Mouse (Mus musculus): ENCODE measurements at regions not wholly inside any gene's neighbourhood (a gene's known extent, or its start where the extent isn't known, plus 50 kb on each side); places are given as distances from the start of the nearest gene placed in this dataset.
"Not testable (repeated sequence)": the region's sequence is repeated elsewhere in the genome, so short reads cannot be mapped to it uniquely, and the experiment has no call there.

DNA sequence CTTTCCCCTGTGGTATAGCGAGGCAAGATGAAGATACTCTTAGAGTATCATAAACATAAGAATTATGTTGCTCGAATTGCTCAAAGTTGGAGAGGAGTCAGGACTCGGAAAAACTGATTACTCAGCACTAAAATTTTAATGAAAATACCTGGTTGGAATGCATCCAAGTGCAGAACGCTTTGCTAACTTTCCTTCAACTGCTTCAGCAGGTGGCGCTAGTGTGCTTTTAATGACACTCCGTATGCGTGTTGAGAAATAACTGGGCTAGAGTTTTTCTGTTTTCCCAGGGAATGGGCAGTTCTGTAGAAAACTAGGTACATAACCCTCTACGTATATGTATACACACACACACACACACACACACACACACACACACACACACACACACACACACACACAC, 221.0 kb downstream of the Grxcr1 start:
- Histone ChIP-seq H3K9me3 (no peaks in the 10 kb centered on the region), H3K4me1 (replicated peaks) (no peaks in the 10 kb centered on the region), H3K27ac (replicated peaks) (no peak overlapping the region), H3K9ac (no peak overlapping the region), H3K4me3 (no peak overlapping the region), H3K36me3 (no peaks in the 10 kb centered on the region), H3K4me2 (peak overlapping the region; percentile 37), H3K27me3 (no peaks in the 10 kb centered on the region)
- 11% methylated on average over 8 of the region's 8 CpGs for WGBS
- ATAC-seq (ENCODE audit: low FRiP score, low read depth) = peak; percentile 61; the same call in 1 of the 2 replicates

DNA sequence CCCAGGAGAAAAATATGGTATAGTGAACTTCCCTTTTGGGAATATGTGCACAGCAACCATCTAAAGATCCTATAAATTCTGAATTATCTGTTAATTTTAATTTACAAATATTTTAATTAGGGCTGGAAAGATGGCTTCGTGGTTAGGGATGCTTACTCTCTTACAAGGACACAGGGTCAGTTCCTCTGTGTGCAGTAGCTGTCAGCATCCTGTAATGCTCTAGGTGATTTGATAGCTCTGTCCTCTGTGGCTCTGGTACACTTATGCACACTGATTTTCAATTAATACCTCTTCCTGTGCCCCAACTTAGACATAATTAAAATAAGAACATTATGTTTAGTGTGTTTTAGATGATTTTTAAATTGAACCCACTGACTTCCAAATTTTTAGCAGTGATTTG, 221.8 kb downstream of the Grxcr1 start:
- Histone ChIP-seq H3K36me3 (no peaks in the 10 kb centered on the region), H3K27me3 (no peaks in the 10 kb centered on the region), H3K9me3 (no peaks in the 10 kb centered on the region), H3K27ac (replicated peaks) (no peak overlapping the region), H3K4me3 (no peak overlapping the region), H3K4me1 (replicated peaks) (no peaks in the 10 kb centered on the region), H3K9ac (no peak overlapping the region), H3K4me2 (no peak overlapping the region)
- no peak for ATAC-seq (ENCODE audit: low FRiP score, low read depth)
- WGBS = 52% methylated on average over 1 of the region's 1 CpGs

DNA sequence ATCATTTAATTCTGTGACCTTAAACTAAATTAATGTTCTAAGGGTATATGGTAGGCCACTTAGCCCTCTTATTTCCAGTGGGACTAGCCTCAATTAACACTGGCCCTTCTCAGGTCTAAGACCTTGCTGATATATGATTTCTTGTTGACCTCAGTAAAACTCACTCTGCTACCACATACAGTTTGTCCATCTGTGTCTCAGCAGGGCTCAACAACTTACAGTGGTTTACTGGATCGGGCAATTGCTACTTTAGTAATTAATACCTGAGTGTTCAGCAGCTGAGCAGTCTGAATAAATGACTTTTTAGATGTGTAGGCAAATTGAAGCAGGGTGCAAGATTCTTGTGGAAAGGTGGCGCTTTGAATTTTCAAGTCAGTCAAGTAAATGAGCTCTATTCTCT, 222.5 kb downstream of the Grxcr1 start:
- WGBS = 74% methylated on average over 2 of the region's 2 CpGs
- Histone ChIP-seq H3K9me3 (no peaks in the 10 kb centered on the region), H3K27me3 (no peaks in the 10 kb centered on the region), H3K36me3 (no peaks in the 10 kb centered on the region), H3K27ac (replicated peaks) (no peak overlapping the region), H3K4me1 (replicated peaks) (no peaks in the 10 kb centered on the region), H3K9ac (no peak overlapping the region), H3K4me2 (no peak overlapping the region), H3K4me3 (no peak overlapping the region)
- ATAC-seq (ENCODE audit: low FRiP score, low read depth) = no peak

DNA sequence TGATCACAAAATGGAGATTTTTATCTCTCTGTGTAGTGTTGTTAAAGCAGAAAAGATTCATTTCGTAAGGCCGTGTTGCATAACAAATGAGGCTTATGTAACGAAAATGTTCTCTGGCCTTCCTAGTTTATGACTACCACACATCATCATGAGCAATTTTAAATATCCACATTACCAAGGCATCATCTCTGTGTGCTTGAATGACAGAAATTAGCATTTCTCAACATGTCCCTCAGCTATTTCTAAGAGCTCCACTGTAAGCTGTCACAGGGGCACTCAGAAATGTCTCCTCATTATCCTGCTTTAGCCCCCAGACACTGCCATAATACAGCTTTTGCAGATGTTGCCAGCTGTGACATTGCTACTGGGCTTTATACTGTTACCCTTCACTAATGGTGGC, 232.6 kb downstream of the Grxcr1 start:
- Histone ChIP-seq H3K4me2 (no peak overlapping the region), H3K27ac (replicated peaks) (no peak overlapping the region), H3K36me3 (no peaks in the 10 kb centered on the region), H3K27me3 (no peaks in the 10 kb centered on the region), H3K9me3 (no peaks in the 10 kb centered on the region), H3K4me3 (no peak overlapping the region), H3K4me1 (replicated peaks) (no peaks in the 10 kb centered on the region), H3K9ac (no peak overlapping the region)
- WGBS = 75% methylated on average over 3 of the region's 3 CpGs
- ATAC-seq (ENCODE audit: low FRiP score, low read depth) = no peak

DNA sequence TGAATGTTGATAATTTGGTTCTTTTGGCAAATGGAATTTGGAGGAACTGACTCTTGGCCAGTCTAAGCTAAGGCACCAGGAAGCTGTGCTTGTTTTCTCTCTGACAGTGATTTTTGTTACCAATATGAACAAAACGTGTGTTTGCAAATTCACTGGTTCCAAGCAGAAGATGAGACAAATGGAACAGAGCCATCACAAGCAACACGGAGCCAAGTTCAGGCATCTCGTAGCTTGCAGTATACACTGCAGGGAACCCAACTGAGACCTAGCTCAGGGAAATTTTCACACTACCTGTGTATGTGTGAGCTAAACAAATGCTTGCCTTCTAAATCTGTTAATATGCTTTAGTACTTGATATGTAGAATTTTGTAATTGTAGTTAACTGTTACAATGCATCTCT, 242.6 kb downstream of the Grxcr1 start:
- no peaks in the 10 kb centered on the region for H3K36me3 ChIP-seq
- H3K4me2 ChIP-seq = no peak overlapping the region
- WGBS = 78% methylated on average over 3 of the region's 3 CpGs
- H3K27me3 ChIP-seq = no peaks in the 10 kb centered on the region
- no peak overlapping the region for H3K4me3 ChIP-seq
- no peaks in the 10 kb centered on the region for H3K4me1 ChIP-seq (replicated peaks)
- ATAC-seq (ENCODE audit: low FRiP score, low read depth) = no peak
- no peaks in the 10 kb centered on the region for H3K9me3 ChIP-seq
- H3K27ac ChIP-seq (replicated peaks) = no peak overlapping the region
- no peak overlapping the region for H3K9ac ChIP-seq

GRCm38 (mm10) chr5:68275558-68276263, 244.1 kb downstream of the Grxcr1 start:
- 66% methylated on average over 5 of the region's 5 CpGs for WGBS

GRCm38 (mm10) chr5:68295774-68296173, 264.1 kb downstream of the Grxcr1 start:
- 79% methylated on average over 2 of the region's 2 CpGs for WGBS
- not testable (repeated sequence) for H3K36me3 ChIP-seq

More at GRCm38 (mm10) chr5:68275558-68276263, 244.1 kb downstream of the Grxcr1 start:
- ATAC-seq (ENCODE audit: low FRiP score, low read depth) = no peak
- H3K27me3 ChIP-seq = no peaks in the 10 kb centered on the region
- H3K4me2 ChIP-seq = no peak overlapping the region
- no peak overlapping the region for H3K9ac ChIP-seq
- no peaks in the 10 kb centered on the region for H3K36me3 ChIP-seq
- no peaks in the 10 kb centered on the region for H3K4me1 ChIP-seq (replicated peaks)
- H3K4me3 ChIP-seq = no peak overlapping the region
- no peaks in the 10 kb centered on the region for H3K9me3 ChIP-seq
- no peak overlapping the region for H3K27ac ChIP-seq (replicated peaks)

GRCm38 (mm10) chr5:68313187-68313586, 281.6 kb downstream of the Grxcr1 start:
- no peaks in the 10 kb centered on the region for H3K36me3 ChIP-seq
- H3K9me3 ChIP-seq = no peaks in the 10 kb centered on the region
- 64% methylated on average over 3 of the region's 3 CpGs for WGBS
- H3K27ac ChIP-seq (replicated peaks) = no peak overlapping the region
- no peak overlapping the region for H3K4me2 ChIP-seq
- no peak for ATAC-seq (ENCODE audit: low FRiP score, low read depth)
- H3K27me3 ChIP-seq = no peaks in the 10 kb centered on the region
- no peaks in the 10 kb centered on the region for H3K4me1 ChIP-seq (replicated peaks)
- no peak overlapping the region for H3K9ac ChIP-seq
- H3K4me3 ChIP-seq = no peak overlapping the region

More at GRCm38 (mm10) chr5:68295774-68296173, 264.1 kb downstream of the Grxcr1 start:
- not testable (repeated sequence) for H3K27me3 ChIP-seq; ATAC-seq (ENCODE audit: low FRiP score, low read depth); H3K4me3 ChIP-seq; H3K9ac ChIP-seq; H3K4me2 ChIP-seq; H3K27ac ChIP-seq (replicated peaks); H3K9me3 ChIP-seq; H3K4me1 ChIP-seq (replicated peaks)

GRCm38 (mm10) chr5:68318979-68319378, 287.3 kb downstream of the Grxcr1 start:
- Histone ChIP-seq H3K9me3 (no peaks in the 10 kb centered on the region), H3K27me3 (no peaks in the 10 kb centered on the region), H3K36me3 (no peaks in the 10 kb centered on the region), H3K9ac (no peak overlapping the region), H3K4me1 (replicated peaks) (no peaks in the 10 kb centered on the region), H3K27ac (replicated peaks) (no peak overlapping the region), H3K4me2 (no peak overlapping the region), H3K4me3 (no peak overlapping the region)
- ATAC-seq (ENCODE audit: low FRiP score, low read depth) = no peak

GRCm38 (mm10) chr5:68326998-68327593, 295.5 kb downstream of the Grxcr1 start:
- H3K4me1 ChIP-seq (replicated peaks) = no peaks in the 10 kb centered on the region

DNA sequence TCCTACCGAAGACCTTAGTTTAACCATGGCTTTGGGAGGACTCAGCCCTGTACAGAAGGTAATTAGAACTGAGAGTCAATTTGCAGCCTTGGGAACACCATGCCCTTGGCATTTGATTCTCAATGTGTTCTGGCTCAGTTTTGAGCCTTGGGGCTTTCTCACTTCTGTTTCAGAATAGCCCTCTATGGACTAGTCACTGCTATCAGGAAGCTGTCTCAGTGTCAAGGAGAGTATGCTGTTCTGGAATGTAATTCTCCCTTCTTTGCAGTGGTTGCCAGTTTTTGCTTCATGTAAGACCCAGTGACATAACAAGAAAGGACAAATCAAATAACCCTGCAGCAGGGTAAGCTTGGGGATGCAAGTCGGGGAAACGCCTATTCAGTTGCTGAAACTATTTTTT, 297.7 kb downstream of the Grxcr1 start:
- H3K27ac ChIP-seq (replicated peaks) = no peak overlapping the region
- 62% methylated on average over 3 of the region's 3 CpGs for WGBS
- H3K9ac ChIP-seq = no peak overlapping the region
- 0 out of 2 replicates have a peak, but pooled peaks have one; percentile 11 for ATAC-seq (ENCODE audit: low FRiP score, low read depth)
- no peaks in the 10 kb centered on the region for H3K27me3 ChIP-seq
- no peaks in the 10 kb centered on the region for H3K36me3 ChIP-seq
- H3K4me2 ChIP-seq = no peak overlapping the region
- H3K4me1 ChIP-seq (replicated peaks) = no peaks in the 10 kb centered on the region
- H3K9me3 ChIP-seq = no peaks in the 10 kb centered on the region
- H3K4me3 ChIP-seq = no peak overlapping the region

More at GRCm38 (mm10) chr5:68326998-68327593, 295.5 kb downstream of the Grxcr1 start:
- WGBS = 83% methylated on average over 2 of the region's 2 CpGs
- Histone ChIP-seq H3K36me3 (no peaks in the 10 kb centered on the region), H3K9ac (no peak overlapping the region), H3K9me3 (no peaks in the 10 kb centered on the region), H3K4me2 (no peak overlapping the region), H3K27ac (replicated peaks) (no peak overlapping the region), H3K4me3 (no peak overlapping the region), H3K27me3 (no peaks in the 10 kb centered on the region)
- no peak; the same call in 1 of the 2 replicates for ATAC-seq (ENCODE audit: low FRiP score, low read depth)

- Histone ChIP-seq H3K4me3 (no peak overlapping the region), H3K4me2 (no peak overlapping the region), H3K4me1 (replicated peaks) (no peaks in the 10 kb centered on the region), H3K36me3 (no peaks in the 10 kb centered on the region), H3K9me3 (no peaks in the 10 kb centered on the region), H3K9ac (no peak overlapping the region), H3K27ac (replicated peaks) (no peak overlapping the region), H3K27me3 (no peaks in the 10 kb centered on the region)
- no peak for ATAC-seq (ENCODE audit: low FRiP score, low read depth)
- WGBS = 67% methylated on average over 2 of the region's 2 CpGs
Measured at GRCm38 (mm10) chr5:68329828-68330227, 298.2 kb downstream of the Grxcr1 start.
